Mouse (Mus musculus) adrenal gland (tissue): ENCODE measurements around the gene Lamb2.

ENCODE experiments used
- intact Hi-C: fragments of 180-260 bp; cut with DNase I; formaldehyde crosslinking; loops from one replicate; pipeline ENCODE4 v1.15.1; 2025

Gene Lamb2

DNA sequence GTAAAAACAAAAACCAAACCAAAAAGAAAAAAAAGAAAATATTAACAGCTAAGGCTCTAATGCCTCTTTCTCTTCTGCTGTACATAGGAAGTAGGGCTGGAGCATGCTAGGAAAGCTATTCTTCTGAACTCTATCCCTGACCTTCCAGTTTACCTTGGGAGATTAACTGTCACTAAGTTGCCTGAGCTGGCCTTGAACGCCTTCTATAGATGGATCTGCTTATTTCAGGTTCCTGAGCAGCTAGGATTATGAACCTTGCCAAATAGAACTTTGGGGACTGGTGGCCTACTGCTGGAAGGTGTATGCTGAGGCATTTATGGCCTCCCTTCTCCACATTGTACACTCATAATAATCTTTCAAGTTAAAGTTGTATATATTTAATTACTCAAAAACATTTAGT lies 51.4 kb downstream of the Lamb2 start:
- intact Hi-C loops: no loop called here

- intact Hi-C loops: no loop called here
Measured at GRCm38 (mm10) chr9:108531496-108531895, 52.0 kb downstream of the Lamb2 start.
